Comparison of ENCODE assay signal across 9 mouse cellular contexts in the genomic region with DNA sequence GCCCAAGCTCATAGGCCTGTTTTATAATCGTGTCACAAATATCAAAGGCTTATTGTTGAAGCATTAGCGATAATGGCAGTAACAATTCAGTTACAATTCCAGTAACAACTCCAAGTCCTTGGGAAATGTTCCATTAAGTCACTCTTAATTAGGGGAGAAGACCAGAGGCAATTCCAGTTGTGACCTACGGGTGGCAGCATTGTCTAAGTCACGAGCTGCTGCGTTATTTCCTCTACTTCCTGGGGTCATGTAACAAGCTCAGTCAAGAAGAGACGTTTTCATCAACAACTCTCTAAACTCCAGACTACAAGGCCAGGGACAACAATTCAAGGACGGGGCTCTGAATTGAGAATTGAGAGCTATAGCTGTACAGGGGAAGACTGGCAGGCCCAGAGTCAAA. TPM values are rescaled to one million over a fixed set of nuclear protein-coding genes. Genes with fewer than 3 reads are reported as not detected.
DNase-seq lines count a peak whose midpoint lies in the region; ATAC-seq and TF ChIP-seq lines count a peak whose summit lies in the region.
"Had no signal": no experiment of that assay in that cellular context is flagged by ENCODE, and none has a peak within 500 bp of the region (broad histone marks: within the 10 kb centered on the region; RNA-seq: fewer than 3 reads in every experiment).

No protein-coding gene starts in this region.

- no peaks in the 10 kb centered on the region for H3K27me3 ChIP-seq in kidney, postnatal 0 days (ENCODE audit: insufficient read depth, low read length)
- peaks cover 12% of the 10 kb centered on the region for H3K27me3 ChIP-seq in liver, embryonic 13.5 days

- no peak overlapping the region for H3K4me2 ChIP-seq in kidney, postnatal 0 days (ENCODE audit: low read length)
- H3K4me2 ChIP-seq in liver, embryonic 13.5 days: no peak overlapping the region

- TF ChIP-seq CTCF in kidney, postnatal 0 days (IDR thresholded peaks at IDR 0.05; ENCODE audit: low read depth): peak; percentile 96

- H3K4me3 ChIP-seq in kidney, postnatal 0 days (replicated peaks; ENCODE audit: low read depth, low read length): no peak overlapping the region
- no peak overlapping the region for H3K4me3 ChIP-seq in liver, embryonic 13.5 days (replicated peaks)

- no peak overlapping the region for H3K27ac ChIP-seq in kidney, postnatal 0 days
- no peak overlapping the region for H3K27ac ChIP-seq in liver, embryonic 13.5 days

- 4% methylated on average over 7 of the region's 7 CpGs for WGBS in kidney, postnatal 0 days
- WGBS in liver, embryonic 13.5 days (ENCODE audit: insufficient replicate concordance): 4% methylated on average over 7 of the region's 7 CpGs

- no peak overlapping the region for H3K9ac ChIP-seq in kidney, postnatal 0 days (ENCODE audit: low read depth, low read length)
- H3K9ac ChIP-seq in liver, embryonic 13.5 days: no peak overlapping the region

- H3K4me1 ChIP-seq in kidney, postnatal 0 days (replicated peaks; ENCODE audit: insufficient read depth, low read length): no peaks in the 10 kb centered on the region
- H3K4me1 ChIP-seq in liver, embryonic 13.5 days (replicated peaks): no peaks in the 10 kb centered on the region

- no peak for ATAC-seq in kidney, postnatal 0 days (replicated peaks; ENCODE audit: low FRiP score, low read depth)
- no peak for ATAC-seq in liver, embryonic 13.5 days (ENCODE audit: low read depth)

- H3K36me3 ChIP-seq in kidney, postnatal 0 days (ENCODE audit: insufficient read depth, low read length): no peaks in the 10 kb centered on the region
- no peaks in the 10 kb centered on the region for H3K36me3 ChIP-seq in liver, embryonic 13.5 days

- H3K9me3 ChIP-seq in kidney, postnatal 0 days (replicated peaks; ENCODE audit: low read length): no peaks in the 10 kb centered on the region
- no peaks in the 10 kb centered on the region for H3K9me3 ChIP-seq in liver, embryonic 13.5 days (replicated peaks)

- peak; percentile 78 for DNase-seq in CD4-positive, CD25-positive, alpha-beta regulatory T cell, adult 2 months (ENCODE audit: low read depth, low spot score)
- peak; percentile 84 for DNase-seq in ZHBTc4 (ENCODE audit: low read depth, low spot score)
- DNase-seq in cerebellum, postnatal 25 days: peak; percentile 78 to 85
- peak; percentile 78 for DNase-seq in gastrocnemius, adult 18-20 months (ENCODE audit: low spot score)
- peak; percentile 90 for DNase-seq in kidney, postnatal 0 days (ENCODE audit: low spot score)
- DNase-seq in liver, embryonic 13.5 days: peak; percentile 38
- peak; percentile 76 for DNase-seq in ovary, postnatal 14 days (ENCODE audit: low spot score)
- peak; percentile 67 for DNase-seq in thymus, postnatal 14 days

RNA-seq across cellular contexts. Expression of gene Mgst3, which starts 21.2 kb away (rescaled TPM):
- 100 to 1,000 TPM; 146 to 183 TPM for total RNA-seq in gastrocnemius, adult 18-20 months (2021)
- polyA plus RNA-seq in kidney, postnatal 0 days (2015; fragmentation: Nextera tagmentation; extraction: Ambion mirVana): 102 and 104 TPM in 2 replicates
- 337 and 409 TPM in 2 replicates for polyA plus RNA-seq in liver, embryonic 13.5 days (2015; fragmentation: Nextera tagmentation; extraction: Ambion mirVana)

RNA-seq across cellular contexts. Expression of gene Lrrc52, which starts 51.7 kb away (rescaled TPM):
- 10 to 100 TPM in 1 of 2 experiments, 1 to 10 TPM in 1; 5.1 to 19.9 TPM for total RNA-seq in gastrocnemius, adult 18-20 months (2021)
- not detected in 2 replicates for polyA plus RNA-seq in kidney, postnatal 0 days (2015; fragmentation: Nextera tagmentation; extraction: Ambion mirVana)
- not detected in 2 replicates for polyA plus RNA-seq in liver, embryonic 13.5 days (2015; fragmentation: Nextera tagmentation; extraction: Ambion mirVana)
- polyA plus RNA-seq: large intestine, adult 2 months had no signal

Comparison
In these comparisons a context has a peak if more than half of its experiments do, and no peak if none do; other contexts are left out.
1. DNase-seq: peak in every context shown above with its lines; median percentile 90 in kidney, postnatal 0 days; 84 in ZHBTc4; 82 in cerebellum, postnatal 25 days; 78 in CD4-positive, CD25-positive, alpha-beta regulatory T cell, adult 2 months; 78 in gastrocnemius, adult 18-20 months; 76 in ovary, postnatal 14 days; 67 in thymus, postnatal 14 days; 38 in liver, embryonic 13.5 days.